Mouse (Mus musculus): ENCODE measurements around the gene Gnat3. TPM values are rescaled to one million over a fixed set of nuclear protein-coding genes. Genes with fewer than 3 reads are reported as not detected.

Gene Gnat3
- polyA plus RNA-seq, 1 experiment from 2014 or later, result not detected

- Histone ChIP-seq H3K9me3 (replicated peaks; ENCODE audit: low read length) (no peaks in the 10 kb centered on the region), H3K27me3 (ENCODE audit: insufficient read depth, low read length) (no peaks in the 10 kb centered on the region), H3K36me3 (ENCODE audit: insufficient read depth, low read length) (no peaks in the 10 kb centered on the region), H3K4me2 (ENCODE audit: low read length) (no peak overlapping the region), H3K4me3 (replicated peaks; ENCODE audit: low read depth, low read length) (no peak overlapping the region), H3K27ac (no peak overlapping the region), H3K4me1 (replicated peaks; ENCODE audit: insufficient read depth, low read length) (no peaks in the 10 kb centered on the region), H3K9ac (ENCODE audit: low read depth, low read length) (no peak overlapping the region)
- TF ChIP-seq CTCF (IDR thresholded peaks at IDR 0.05; ENCODE audit: low read depth), result no peak
- 89% methylated on average over 4 of the region's 4 CpGs for WGBS
- DNase-seq (ENCODE audit: low spot score) (no peak), ATAC-seq (replicated peaks; ENCODE audit: low FRiP score, low read depth) (no peak)
These were observed 52.0 kb downstream of the Gnat3 start for GRCm38 (mm10) chr5:18014209-18014829.

- H3K4me2 ChIP-seq (ENCODE audit: low read length), result no peak overlapping the region
- DNase-seq (ENCODE audit: low spot score) (peak; percentile 16), ATAC-seq (replicated peaks; ENCODE audit: low FRiP score, low read depth) (no peak)
- no peaks in the 10 kb centered on the region for H3K36me3 ChIP-seq (ENCODE audit: insufficient read depth, low read length)
- H3K4me3 ChIP-seq (replicated peaks; ENCODE audit: low read depth, low read length), result no peak overlapping the region
- H3K4me1 ChIP-seq (replicated peaks; ENCODE audit: insufficient read depth, low read length), result no peaks in the 10 kb centered on the region
- H3K27ac ChIP-seq, result no peak overlapping the region
- no peaks in the 10 kb centered on the region for H3K27me3 ChIP-seq (ENCODE audit: insufficient read depth, low read length)
- no peak overlapping the region for H3K9ac ChIP-seq (ENCODE audit: low read depth, low read length)
- peak; percentile 41; the same call in 1 of the 2 replicates for TF ChIP-seq CTCF (IDR thresholded peaks at IDR 0.05; ENCODE audit: low read depth)
- no peaks in the 10 kb centered on the region for H3K9me3 ChIP-seq (replicated peaks; ENCODE audit: low read length)
These were observed 61.0 kb downstream of the Gnat3 start for GRCm38 (mm10) chr5:18023347-18023746.

DNA sequence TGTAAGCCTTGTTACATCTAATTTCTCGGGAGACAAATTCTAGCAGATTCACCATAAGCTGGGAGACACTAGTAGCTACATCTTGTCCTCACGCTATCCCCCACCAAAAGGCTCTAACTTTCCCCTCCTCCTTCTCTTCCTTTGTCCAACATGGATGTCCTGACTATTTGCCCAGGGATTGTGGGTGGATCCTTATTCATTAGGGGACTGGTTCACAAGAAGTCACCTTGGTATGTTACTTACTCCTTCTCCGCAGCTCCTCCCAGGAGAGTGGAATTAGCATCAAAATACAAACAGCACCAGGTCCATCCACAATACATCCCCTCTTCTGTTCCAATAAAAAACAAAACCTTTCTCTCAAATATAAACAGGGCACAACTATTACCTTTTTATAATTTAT lies 65.2 kb downstream of the Gnat3 start:
- TF ChIP-seq CTCF (IDR thresholded peaks at IDR 0.05; ENCODE audit: low read depth), result no peak
- Histone ChIP-seq H3K9ac (ENCODE audit: low read depth, low read length) (no peak overlapping the region), H3K4me1 (replicated peaks; ENCODE audit: insufficient read depth, low read length) (no peaks in the 10 kb centered on the region), H3K4me2 (ENCODE audit: low read length) (no peak overlapping the region), H3K4me3 (replicated peaks; ENCODE audit: low read depth, low read length) (no peak overlapping the region), H3K27ac (no peak overlapping the region), H3K36me3 (ENCODE audit: insufficient read depth, low read length) (no peaks in the 10 kb centered on the region), H3K27me3 (ENCODE audit: insufficient read depth, low read length) (no peaks in the 10 kb centered on the region), H3K9me3 (replicated peaks; ENCODE audit: low read length) (no peaks in the 10 kb centered on the region)
- WGBS, result 92% methylated on average over 3 of the region's 3 CpGs
- ATAC-seq (replicated peaks; ENCODE audit: low FRiP score, low read depth) (no peak), DNase-seq (ENCODE audit: low spot score) (no peak)

- TF ChIP-seq CTCF (IDR thresholded peaks at IDR 0.05; ENCODE audit: low read depth), result no peak
- Histone ChIP-seq H3K9me3 (replicated peaks; ENCODE audit: low read length) (no peaks in the 10 kb centered on the region), H3K4me2 (ENCODE audit: low read length) (no peak overlapping the region), H3K27me3 (ENCODE audit: insufficient read depth, low read length) (no peaks in the 10 kb centered on the region), H3K27ac (no peak overlapping the region), H3K9ac (ENCODE audit: low read depth, low read length) (no peak overlapping the region), H3K4me3 (replicated peaks; ENCODE audit: low read depth, low read length) (no peak overlapping the region), H3K36me3 (ENCODE audit: insufficient read depth, low read length) (no peaks in the 10 kb centered on the region), H3K4me1 (replicated peaks; ENCODE audit: insufficient read depth, low read length) (no peaks in the 10 kb centered on the region)
- WGBS, result 73% methylated on average over 14 of the region's 14 CpGs
- ATAC-seq (replicated peaks; ENCODE audit: low FRiP score, low read depth) (no peak), DNase-seq (ENCODE audit: low spot score) (peak; percentile 17)
These were observed 73.7 kb downstream of the Gnat3 start for GRCm38 (mm10) chr5:18035848-18036638.

- no peak overlapping the region for H3K4me2 ChIP-seq (ENCODE audit: low read length)
- peak; percentile 40; the same call in 1 of the 2 replicates for ATAC-seq (replicated peaks; ENCODE audit: low FRiP score, low read depth)
- peak; percentile 84 for DNase-seq (ENCODE audit: low spot score)
- peak; percentile 94 for TF ChIP-seq CTCF (IDR thresholded peaks at IDR 0.05; ENCODE audit: low read depth)
- no peak overlapping the region for H3K4me3 ChIP-seq (replicated peaks; ENCODE audit: low read depth, low read length)
- no peaks in the 10 kb centered on the region for H3K9me3 ChIP-seq (replicated peaks; ENCODE audit: low read length)
- H3K27me3 ChIP-seq (ENCODE audit: insufficient read depth, low read length), result no peaks in the 10 kb centered on the region
- 4% methylated on average over 2 of the region's 2 CpGs for WGBS
- no peaks in the 10 kb centered on the region for H3K36me3 ChIP-seq (ENCODE audit: insufficient read depth, low read length)
- no peak overlapping the region for H3K9ac ChIP-seq (ENCODE audit: low read depth, low read length)
- no peaks in the 10 kb centered on the region for H3K4me1 ChIP-seq (replicated peaks; ENCODE audit: insufficient read depth, low read length)
- no peak overlapping the region for H3K27ac ChIP-seq
These were observed 80.7 kb downstream of the Gnat3 start for GRCm38 (mm10) chr5:18043022-18043421.

GRCm38 (mm10) chr5:18048841-18049240 lies 86.5 kb downstream of the Gnat3 start:
- no peak for DNase-seq (ENCODE audit: low spot score)
- Histone ChIP-seq H3K27me3 (ENCODE audit: insufficient read depth, low read length) (no peaks in the 10 kb centered on the region), H3K4me1 (replicated peaks; ENCODE audit: insufficient read depth, low read length) (no peaks in the 10 kb centered on the region), H3K4me2 (ENCODE audit: low read length) (no peak overlapping the region), H3K4me3 (replicated peaks; ENCODE audit: low read depth, low read length) (no peak overlapping the region), H3K36me3 (ENCODE audit: insufficient read depth, low read length) (no peaks in the 10 kb centered on the region), H3K9ac (ENCODE audit: low read depth, low read length) (no peak overlapping the region), H3K27ac (no peak overlapping the region), H3K9me3 (replicated peaks; ENCODE audit: low read length) (no peaks in the 10 kb centered on the region)
- whole genome bisulfite sequencing, result 81% methylated on average over 1 of the region's 1 CpGs
- ATAC-seq (replicated peaks; ENCODE audit: low FRiP score, low read depth), result no peak
- TF ChIP-seq CTCF (IDR thresholded peaks at IDR 0.05; ENCODE audit: low read depth), result no peak
